Mouse (Mus musculus) brain, embryonic 14.5 days (tissue): ENCODE measurements at regions not wholly inside any gene's neighbourhood (a gene's known extent, or its start where the extent isn't known, plus 50 kb on each side); places are given as distances from the start of the nearest gene placed in this dataset.
"Not testable (repeated sequence)": the region's sequence is repeated elsewhere in the genome, so short reads cannot be mapped to it uniquely, and the experiment has no call there.

Source experiments
- DNase-seq: peaks from one replicate; pipeline ENCODE4 v3.0.0-alpha.2; 2011; ENCODE audit warnings: low read depth
- CTCF ChIP-seq: fragments of 200-500 bp; IDR thresholded peaks from 2 replicates; pipeline ENCODE4 v1.5.1; 2012; ENCODE audit warnings: inconsistent platforms, mild to moderate bottlenecking, moderate library complexity, borderline replicate concordance; ENCODE audit not compliant: insufficient read depth, insufficient read length; ENCODE audit errors: extremely low read depth
- POLR2A ChIP-seq: fragments of 200-500 bp; IDR thresholded peaks from 2 replicates; pipeline ENCODE4 v1.6.1; 2012; ENCODE audit warnings: mild to moderate bottlenecking, inconsistent platforms, borderline replicate concordance; ENCODE audit not compliant: poor library complexity, insufficient read depth, insufficient read length, severe bottlenecking; ENCODE audit errors: extremely low read depth

DNA sequence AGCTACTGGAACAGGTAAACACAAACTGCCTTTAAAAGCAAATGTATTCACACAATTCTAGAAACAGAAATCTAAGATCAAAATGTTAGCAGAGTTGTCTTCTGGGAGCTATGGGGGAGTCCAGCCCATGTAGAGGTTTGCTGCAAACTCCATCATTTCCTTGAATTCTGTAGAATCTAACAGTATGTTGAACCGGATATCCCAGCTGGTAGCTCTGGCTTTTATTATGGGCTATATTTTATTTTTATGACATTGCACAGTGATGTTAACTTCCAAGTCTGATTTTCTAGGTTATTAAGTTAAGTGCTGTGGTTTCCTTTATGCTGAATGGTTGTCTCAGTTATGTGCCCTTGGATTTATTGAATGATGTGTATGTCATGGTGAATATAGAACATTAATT lies 136.3 kb downstream of the AI429214 start:
- DNase-seq: no peak

GRCm38 (mm10) chr8:37131988-37132387 lies 138.6 kb downstream of the AI429214 start:
- peak; percentile 73 for DNase-seq
- TF ChIP-seq POLR2A: no peak
- peak; percentile 30 for TF ChIP-seq CTCF

More for the DNA sequence above, 136.3 kb downstream of the AI429214 start:
- TF ChIP-seq POLR2A (no peak), CTCF (no peak)

- no peak for TF ChIP-seq CTCF
- no peak for TF ChIP-seq POLR2A
- peak; percentile 3 for DNase-seq
Observed at GRCm38 (mm10) chr8:37134192-37134964, 141.0 kb downstream of the AI429214 start.

- no peak for DNase-seq
- TF ChIP-seq POLR2A (no peak), CTCF (no peak)
Observed at GRCm38 (mm10) chr8:37150286-37150685, 156.9 kb downstream of the AI429214 start.

- no peak for DNase-seq
- TF ChIP-seq CTCF: no peak
- TF ChIP-seq POLR2A: no peak
Observed at GRCm38 (mm10) chr8:37154361-37154760, 161.0 kb downstream of the AI429214 start.

DNA sequence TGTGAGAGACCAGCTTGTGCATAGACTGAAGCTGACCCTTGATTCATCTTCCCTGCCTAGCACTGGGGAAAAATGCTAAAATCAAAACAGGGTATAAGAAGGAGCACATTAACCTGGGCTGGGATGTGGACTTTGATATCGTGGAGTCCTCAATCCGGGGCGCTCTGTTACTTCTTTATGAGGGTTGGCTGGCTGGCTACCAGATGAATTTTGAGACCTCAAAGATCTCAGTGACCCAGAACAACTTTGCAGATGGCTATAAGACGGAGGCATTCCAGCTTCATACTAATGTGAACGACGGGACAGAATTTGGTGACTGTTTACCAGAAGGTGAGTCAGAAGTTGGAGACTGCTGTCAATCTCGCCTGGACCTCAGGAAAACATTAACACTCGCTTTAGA lies 161.5 kb downstream of the AI429214 start:
- TF ChIP-seq POLR2A (no peak), CTCF (no peak)
- DNase-seq: no peak

GRCm38 (mm10) chr8:37159481-37159880 lies 166.1 kb downstream of the AI429214 start:
- TF ChIP-seq CTCF (peak; percentile 93), POLR2A (no peak)

GRCm38 (mm10) chr8:37196859-37197258 lies 203.5 kb downstream of the AI429214 start:
- no peak for DNase-seq
- TF ChIP-seq CTCF (no peak), POLR2A (no peak)

More at GRCm38 (mm10) chr8:37159481-37159880, 166.1 kb downstream of the AI429214 start:
- DNase-seq: peak; percentile 94

GRCm38 (mm10) chr8:37215894-37216293 lies 222.5 kb downstream of the AI429214 start:
- peak; percentile 61 for DNase-seq

DNA sequence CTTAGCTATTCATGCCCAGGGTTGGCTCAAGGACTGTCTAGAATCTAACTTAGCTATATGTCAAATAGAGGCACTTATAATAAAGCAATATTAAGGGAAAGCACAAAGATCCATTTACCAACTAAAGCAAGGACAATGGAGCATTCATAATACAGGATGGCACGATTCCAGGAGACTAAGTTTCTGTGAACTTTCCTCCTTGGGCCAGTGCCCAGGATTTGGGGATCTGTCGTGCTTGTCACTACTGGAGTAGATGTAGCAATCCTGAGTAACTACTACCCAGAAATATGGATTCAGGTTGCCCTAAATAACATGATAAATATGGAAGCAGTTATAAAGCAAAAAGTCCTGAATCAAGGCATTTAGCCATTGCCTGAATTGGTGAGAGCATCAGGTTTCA lies 233.7 kb downstream of the AI429214 start:
- TF ChIP-seq POLR2A (no peak), CTCF (no peak)
- DNase-seq: no peak

More at GRCm38 (mm10) chr8:37215894-37216293, 222.5 kb downstream of the AI429214 start:
- TF ChIP-seq POLR2A: no peak
- no peak for TF ChIP-seq CTCF

GRCm38 (mm10) chr8:37237306-37237705 lies 243.9 kb downstream of the AI429214 start:
- TF ChIP-seq POLR2A: no peak
- no peak for TF ChIP-seq CTCF
- DNase-seq: peak; percentile 7

GRCm38 (mm10) chr8:37239354-37239753 lies 245.9 kb downstream of the AI429214 start:
- no peak for DNase-seq
- TF ChIP-seq POLR2A (no peak), CTCF (no peak)

DNA sequence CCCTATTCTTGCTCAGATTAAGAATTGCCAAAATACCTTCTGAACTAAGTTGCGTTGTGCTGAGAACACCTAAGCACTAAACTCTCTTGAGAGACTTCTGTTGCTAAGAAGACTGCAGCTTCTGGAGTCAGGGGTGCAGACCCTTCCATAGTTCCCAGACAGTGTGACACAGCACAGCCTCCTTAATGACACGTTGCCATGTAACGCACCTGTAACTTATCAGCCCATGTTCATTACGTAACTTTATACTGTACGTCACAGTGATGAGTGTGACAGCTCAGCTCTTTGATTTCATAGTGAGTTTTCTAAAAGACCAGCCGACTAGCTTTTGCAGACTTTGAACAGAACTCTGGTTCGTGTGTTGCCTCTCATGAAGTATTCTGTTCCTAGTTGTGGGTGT lies 257.8 kb downstream of the AI429214 start:
- not testable (repeated sequence) for DNase-seq
